Mouse (Mus musculus) ES-Bruce4 (cell line): ENCODE results near the gene Rpl10-ps3.

Experiments
- CTCF ChIP-seq: IDR thresholded peaks from one replicate; pipeline ENCODE4 v1.8.1; 2011; ENCODE audit warnings: low read depth, low read length
- POLR2A ChIP-seq: IDR thresholded peaks from one replicate; pipeline ENCODE4 v1.8.1; 2011; ENCODE audit warnings: low read length; ENCODE audit not compliant: insufficient read depth

DNA sequence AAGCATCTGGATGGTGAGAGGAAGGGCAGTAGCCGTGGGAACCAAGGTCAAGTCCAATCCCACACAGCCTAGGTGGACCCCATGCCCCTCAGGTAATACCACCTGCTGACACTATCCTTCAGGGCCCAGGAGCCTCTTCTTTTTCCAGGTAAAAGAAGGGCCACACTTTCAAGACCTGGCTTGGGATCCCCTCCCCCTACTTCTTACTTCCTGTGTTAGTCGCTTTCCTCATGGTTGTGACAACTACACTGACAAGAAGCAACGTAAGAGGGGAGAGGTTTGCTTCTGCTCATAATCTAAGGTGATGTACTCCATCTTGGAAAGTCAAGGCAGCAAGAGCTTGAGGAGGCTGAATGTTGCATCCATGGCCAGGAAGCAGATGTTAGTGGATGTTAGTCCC, 15.6 kb upstream of the Rpl10-ps3 start:
- TF ChIP-seq POLR2A (no peak), CTCF (no peak)
